Mouse (Mus musculus): ENCODE measurements around the gene Tbc1d14.

Gene Tbc1d14

GRCm38 (mm10) chr5:36575745-36576144 lies 17.3 kb downstream of the Tbc1d14 start:
- DNase-seq = no peak

- DNase-seq = peak; percentile 60 to 66
Observed at GRCm38 (mm10) chr5:36575227-36575626, 17.8 kb downstream of the Tbc1d14 start.

- no peak for DNase-seq
Observed at GRCm38 (mm10) chr5:36574147-36574870, 18.8 kb downstream of the Tbc1d14 start.

- no peak for DNase-seq
Observed at GRCm38 (mm10) chr5:36573354-36573753, 19.7 kb downstream of the Tbc1d14 start.

- DNase-seq = no peak
Observed at GRCm38 (mm10) chr5:36571371-36571770, 21.7 kb downstream of the Tbc1d14 start.

- DNase-seq = no peak
Observed at GRCm38 (mm10) chr5:36570546-36571245, 22.4 kb downstream of the Tbc1d14 start.

GRCm38 (mm10) chr5:36570098-36570497 lies 23.0 kb downstream of the Tbc1d14 start:
- DNase-seq = no peak

GRCm38 (mm10) chr5:36568118-36568517 lies 25.0 kb downstream of the Tbc1d14 start:
- no peak for DNase-seq

GRCm38 (mm10) chr5:36567627-36568026 lies 25.4 kb downstream of the Tbc1d14 start:
- DNase-seq = no peak

GRCm38 (mm10) chr5:36564530-36564929 lies 28.5 kb downstream of the Tbc1d14 start:
- no peak for DNase-seq

- no peak for DNase-seq
Observed at GRCm38 (mm10) chr5:36563741-36564140, 29.3 kb downstream of the Tbc1d14 start.

- no peak for DNase-seq
Observed at GRCm38 (mm10) chr5:36562791-36563445, 30.2 kb downstream of the Tbc1d14 start.

- no peak for DNase-seq
Observed at GRCm38 (mm10) chr5:36561509-36561908, 31.6 kb downstream of the Tbc1d14 start.

GRCm38 (mm10) chr5:36560490-36560889 lies 32.6 kb downstream of the Tbc1d14 start:
- DNase-seq = no peak

GRCm38 (mm10) chr5:36559510-36560235 lies 33.4 kb downstream of the Tbc1d14 start:
- no peak for DNase-seq

- DNase-seq = no peak
Observed at GRCm38 (mm10) chr5:36559106-36559505, 34.0 kb downstream of the Tbc1d14 start.

- DNase-seq = no peak
Observed at GRCm38 (mm10) chr5:36558526-36558925, 34.5 kb downstream of the Tbc1d14 start.

- no peak for DNase-seq
Observed at GRCm38 (mm10) chr5:36557584-36558308, 35.3 kb downstream of the Tbc1d14 start.

- DNase-seq = no peak
Observed at GRCm38 (mm10) chr5:36556906-36557305, 36.2 kb downstream of the Tbc1d14 start.

GRCm38 (mm10) chr5:36556289-36556688 lies 36.8 kb downstream of the Tbc1d14 start:
- no peak for DNase-seq

GRCm38 (mm10) chr5:36554496-36554895 lies 38.6 kb downstream of the Tbc1d14 start:
- no peak for DNase-seq

- DNase-seq = no peak
Observed at GRCm38 (mm10) chr5:36553886-36554285, 39.2 kb downstream of the Tbc1d14 start.

All from cerebellum, postnatal 10 days (tissue).